Mouse (Mus musculus): Measurements from ENCODE around the gene Gm10401.

DNA sequence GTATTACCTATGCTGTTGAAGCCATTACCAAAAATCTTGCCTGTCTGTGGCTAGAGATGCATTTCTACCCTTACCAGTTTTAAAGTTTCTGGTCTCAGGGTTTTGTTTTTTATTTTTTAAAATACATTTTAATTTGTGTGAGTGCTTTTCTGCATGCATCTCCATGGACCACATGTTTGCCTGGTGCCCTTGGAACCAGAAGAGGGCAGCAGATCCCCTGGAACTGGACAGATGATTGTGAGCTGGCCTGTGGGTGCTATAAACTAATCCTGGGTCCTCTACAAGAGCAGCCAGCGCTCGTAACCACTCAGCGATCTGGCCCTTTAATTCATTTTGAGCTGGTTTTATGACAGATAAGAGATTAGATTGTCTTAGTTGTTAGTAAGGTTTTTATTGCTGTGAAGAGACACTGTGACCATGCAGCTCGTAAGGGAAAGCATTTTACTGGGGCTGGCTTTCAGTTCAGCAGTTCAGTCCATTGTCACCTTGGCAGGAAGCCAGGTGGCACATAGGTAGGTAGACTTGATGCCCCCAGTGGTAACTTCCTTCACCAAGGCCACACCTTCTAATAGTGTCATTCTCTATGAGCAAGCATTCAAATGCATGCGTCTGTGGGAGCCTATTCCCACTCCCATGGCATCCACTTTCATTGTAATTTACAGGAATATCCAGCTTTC is 8.4 kb downstream of the Gm10401 start:
- TF ChIP-seq ZC3H11A (IDR thresholded peaks at IDR 0.05; ENCODE audit: borderline replicate concordance, low read depth, low read length) (no peak), HCFC1 (IDR thresholded peaks at IDR 0.05; ENCODE audit: borderline replicate concordance, insufficient read depth, low read length) (no peak), ZNF384 (IDR thresholded peaks at IDR 0.05; ENCODE audit: low read depth, low read length) (no peak), MAFK (IDR thresholded peaks at IDR 0.05; ENCODE audit: insufficient read depth, low read depth, low read length) (no peak), CHD2 (IDR thresholded peaks at IDR 0.05; ENCODE audit: low read depth, low read length) (no peak)

Measured in ES-E14 (cell line).